Mouse (Mus musculus) right cerebral cortex, adult 2 months (tissue): ENCODE results near the gene Apobec3.

ENCODE experiments used
- DNase-seq, 2 experiments: peaks; one replicate each; pipeline ENCODE4 v3.0.0; 2021 to 2022; ENCODE audit warnings: low spot score in 2 of 2

Apobec3 gene

GRCm38 (mm10) chr15:79891436-79892212 lies at the start of gene Apobec3:
Gene Apobec3 (plus strand): TSS chr15:79891659.
- DNase-seq, result peak in 1 of 2 experiments; percentile 11

GRCm38 (mm10) chr15:79842985-79843384 lies 48.5 kb upstream of the Apobec3 start:
- DNase-seq, result no peak

- no peak for DNase-seq
These were observed 45.5 kb upstream of the Apobec3 start for GRCm38 (mm10) chr15:79845986-79846385.

- DNase-seq, result peak; percentile 35 to 50
These were observed 44.4 kb upstream of the Apobec3 start for GRCm38 (mm10) chr15:79847100-79847499.

- DNase-seq, result no peak
These were observed 41.3 kb upstream of the Apobec3 start for GRCm38 (mm10) chr15:79850143-79850542.

- no peak for DNase-seq
These were observed 32.5 kb upstream of the Apobec3 start for GRCm38 (mm10) chr15:79858979-79859378.

GRCm38 (mm10) chr15:79859821-79860220 lies 31.6 kb upstream of the Apobec3 start:
- no peak for DNase-seq

GRCm38 (mm10) chr15:79867260-79868002 lies 24.0 kb upstream of the Apobec3 start:
- no peak for DNase-seq

- no peak for DNase-seq
These were observed 17.9 kb upstream of the Apobec3 start for GRCm38 (mm10) chr15:79873545-79873944.

- DNase-seq, result no peak
These were observed 17.5 kb upstream of the Apobec3 start for GRCm38 (mm10) chr15:79873995-79874394.

GRCm38 (mm10) chr15:79875261-79875995 lies 16.0 kb upstream of the Apobec3 start:
- no peak for DNase-seq

- DNase-seq, result no peak
These were observed 12.7 kb upstream of the Apobec3 start for GRCm38 (mm10) chr15:79878725-79879136.

- peak; percentile 66 to 76 for DNase-seq
These were observed 12.1 kb upstream of the Apobec3 start for GRCm38 (mm10) chr15:79879319-79879718.

GRCm38 (mm10) chr15:79880477-79880876 lies 11.0 kb upstream of the Apobec3 start:
- DNase-seq, result no peak

- peak; percentile 64 to 75 for DNase-seq
These were observed 8.7 kb upstream of the Apobec3 start for GRCm38 (mm10) chr15:79882623-79883267.

- peak; percentile 93 to 95 for DNase-seq
These were observed 8.1 kb upstream of the Apobec3 start for GRCm38 (mm10) chr15:79883352-79883822.

- DNase-seq, result no peak
These were observed 6.6 kb upstream of the Apobec3 start for GRCm38 (mm10) chr15:79884820-79885219.

GRCm38 (mm10) chr15:79892213-79892541 lies 718 bp downstream of the Apobec3 start:
- no peak for DNase-seq

- DNase-seq, result no peak
These were observed 1.8 kb downstream of the Apobec3 start for GRCm38 (mm10) chr15:79892995-79893823.

- DNase-seq, result no peak
These were observed 2.3 kb downstream of the Apobec3 start for GRCm38 (mm10) chr15:79893824-79894123.

GRCm38 (mm10) chr15:79894343-79894742 lies 2.9 kb downstream of the Apobec3 start:
- no peak for DNase-seq
